Comparison of ENCODE assay signal across 8 mouse cellular contexts in the genomic region with DNA sequence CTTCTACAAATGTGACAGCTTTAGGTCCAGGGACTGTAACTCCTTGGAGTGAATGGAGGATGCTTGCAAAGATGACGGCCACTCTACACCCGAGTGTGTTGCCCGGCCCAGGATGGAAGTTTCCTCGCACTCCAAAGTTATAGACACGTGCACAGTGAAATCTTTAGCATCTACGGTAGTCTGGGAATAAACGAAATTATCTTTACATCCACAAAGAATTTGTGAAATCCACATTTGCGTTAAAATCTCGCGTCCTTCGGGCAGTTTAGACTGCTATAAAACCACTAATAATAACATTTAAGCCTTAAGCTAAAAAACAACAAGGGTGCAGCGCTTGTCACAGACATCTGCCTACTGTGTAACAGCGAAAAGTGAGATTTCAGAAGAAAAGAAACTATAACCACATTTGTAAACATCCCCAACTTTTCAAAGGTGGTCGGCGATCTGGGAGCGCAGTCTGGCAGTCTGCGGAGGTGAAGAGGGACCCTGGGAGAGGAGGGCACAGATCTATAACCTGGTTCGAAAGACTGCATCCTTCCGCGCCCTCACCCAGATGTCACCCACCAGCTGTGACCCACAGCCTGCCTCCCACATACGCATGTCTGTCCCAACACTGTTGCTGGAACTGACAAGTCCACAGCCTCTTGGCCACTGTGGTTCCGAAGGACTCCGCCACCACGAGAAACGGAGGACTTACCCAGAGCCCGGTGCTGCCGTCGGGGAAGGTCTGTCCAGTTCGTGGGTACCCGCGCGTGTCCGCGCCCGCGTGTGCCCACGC. TPM values are rescaled to one million over a fixed set of nuclear protein-coding genes. Genes with fewer than 3 reads are reported as not detected.
DNase-seq lines count a peak whose midpoint lies in the region; ATAC-seq and TF ChIP-seq lines count a peak whose summit lies in the region.

No protein-coding gene starts in this region.

- ATAC-seq in lung, embryonic 14.5 days (ENCODE audit: insufficient read depth) = peak; percentile 42; the same call in 1 of the 2 replicates
- no peak; the same call in 1 of the 2 replicates for ATAC-seq in forebrain, embryonic 11.5 days (replicated peaks; ENCODE audit: low FRiP score)
- ATAC-seq in limb, embryonic 12.5 days (ENCODE audit: insufficient number of reproducible peaks, insufficient read depth, low FRiP score, low TSS enrichment, low read depth) = no peak
- no peak for ATAC-seq in stomach, embryonic 14.5 days (ENCODE audit: insufficient number of reproducible peaks, insufficient read depth, low FRiP score, low read depth)

- peaks cover 2% of the 10 kb centered on the region; the same call in 1 of the 2 replicates for H3K4me1 ChIP-seq in lung, embryonic 14.5 days (ENCODE audit: insufficient read depth)
- peaks cover 11% of the 10 kb centered on the region; the same call in 1 of the 2 replicates for H3K4me1 ChIP-seq in forebrain, embryonic 11.5 days (replicated peaks; ENCODE audit: control insufficient read depth, insufficient read depth, low read length)
- peaks cover 75% of the 10 kb centered on the region for H3K4me1 ChIP-seq in limb, embryonic 12.5 days (replicated peaks)
- H3K4me1 ChIP-seq in stomach, embryonic 14.5 days (ENCODE audit: control insufficient read depth, insufficient read depth, low read length) = peaks cover 17% of the 10 kb centered on the region

- H3K27me3 ChIP-seq in lung, embryonic 14.5 days (ENCODE audit: insufficient read depth, low read length) = peaks cover 26% of the 10 kb centered on the region
- H3K27me3 ChIP-seq in forebrain, embryonic 11.5 days (ENCODE audit: control insufficient read depth, insufficient read depth, low read length) = peaks cover 23% of the 10 kb centered on the region
- H3K27me3 ChIP-seq in limb, embryonic 12.5 days = peaks cover 39% of the 10 kb centered on the region
- H3K27me3 ChIP-seq in stomach, embryonic 14.5 days (ENCODE audit: control insufficient read depth, insufficient read depth, low read length) = peaks cover 13% of the 10 kb centered on the region; the same call in 1 of the 2 replicates

- peak; percentile 7 for DNase-seq in lung, embryonic 14.5 days
- DNase-seq in lung, postnatal 14 days = no peak
- DNase-seq in forebrain, embryonic 11.5 days (ENCODE audit: low spot score) = no peak
- no peak for DNase-seq in frontal cortex, adult 2 months (ENCODE audit: extremely low spot score in 1 of 2, low spot score in 1 of 2)
- DNase-seq in retina, embryonic 14.5 days (ENCODE audit: low spot score) = no peak
- DNase-seq in frontal cortex, postnatal 14 days (ENCODE audit: low spot score in 2 of 2) = no peak

- peak overlapping the region; percentile 47 for H3K4me3 ChIP-seq in lung, embryonic 14.5 days (ENCODE audit: low read depth, low read length)
- H3K4me3 ChIP-seq in forebrain, embryonic 11.5 days (ENCODE audit: low read depth, low read length) = peak overlapping the region; percentile 43
- H3K4me3 ChIP-seq in limb, embryonic 12.5 days (replicated peaks) = peak overlapping the region; percentile 65
- peak overlapping the region; percentile 39 for H3K4me3 ChIP-seq in stomach, embryonic 14.5 days (ENCODE audit: low read depth, low read length)

- peak overlapping the region; percentile 90 for H3K4me2 ChIP-seq in lung, embryonic 14.5 days
- H3K4me2 ChIP-seq in forebrain, embryonic 11.5 days (ENCODE audit: low read depth, low read length, severe bottlenecking) = peak overlapping the region; percentile 87
- H3K4me2 ChIP-seq in limb, embryonic 12.5 days = peak overlapping the region; percentile 97
- H3K4me2 ChIP-seq in stomach, embryonic 14.5 days (replicated peaks; ENCODE audit: low read depth, low read length) = peak overlapping the region; percentile 82

- no peaks in the 10 kb centered on the region for H3K9me3 ChIP-seq in lung, embryonic 14.5 days (ENCODE audit: low read depth, low read length)
- H3K9me3 ChIP-seq in forebrain, embryonic 11.5 days (ENCODE audit: control insufficient read depth, low read length) = no peaks in the 10 kb centered on the region
- H3K9me3 ChIP-seq in limb, embryonic 12.5 days = no peaks in the 10 kb centered on the region
- H3K9me3 ChIP-seq in stomach, embryonic 14.5 days (ENCODE audit: control insufficient read depth, low read depth, low read length) = no peaks in the 10 kb centered on the region

- H3K36me3 ChIP-seq in lung, embryonic 14.5 days (ENCODE audit: insufficient read depth) = no peaks in the 10 kb centered on the region
- no peaks in the 10 kb centered on the region for H3K36me3 ChIP-seq in forebrain, embryonic 11.5 days (ENCODE audit: control insufficient read depth, insufficient read depth, low read length)
- no peaks in the 10 kb centered on the region for H3K36me3 ChIP-seq in limb, embryonic 12.5 days
- H3K36me3 ChIP-seq in stomach, embryonic 14.5 days (ENCODE audit: control insufficient read depth, insufficient read depth, low read length) = no peaks in the 10 kb centered on the region

- 8% methylated on average over 37 of the region's 37 CpGs for WGBS in lung, embryonic 14.5 days
- 11% methylated on average over 37 of the region's 37 CpGs for WGBS in forebrain, embryonic 11.5 days
- WGBS in limb, embryonic 12.5 days = 7% methylated on average over 37 of the region's 37 CpGs
- WGBS in stomach, embryonic 14.5 days = 13% methylated on average over 37 of the region's 37 CpGs

- peak overlapping the region; percentile 29 for H3K9ac ChIP-seq in lung, embryonic 14.5 days
- H3K9ac ChIP-seq in forebrain, embryonic 11.5 days (ENCODE audit: low read length) = peak overlapping the region; percentile 54
- peak overlapping the region; percentile 69 for H3K9ac ChIP-seq in limb, embryonic 12.5 days (replicated peaks)
- 0 out of 2 replicates have a peak overlapping the region, but pooled peaks have one; percentile 18 for H3K9ac ChIP-seq in stomach, embryonic 14.5 days (replicated peaks; ENCODE audit: low read depth, low read length)

- H3K27ac ChIP-seq in lung, embryonic 14.5 days (ENCODE audit: low read depth) = no peak overlapping the region
- H3K27ac ChIP-seq in forebrain, embryonic 11.5 days (ENCODE audit: low read depth, low read length) = no peak overlapping the region
- peak overlapping the region; percentile 89 for H3K27ac ChIP-seq in limb, embryonic 12.5 days
- no peak overlapping the region for H3K27ac ChIP-seq in stomach, embryonic 14.5 days (ENCODE audit: low read length)

- no peak for TF ChIP-seq CTCF in lung, embryonic 14.5 days (IDR thresholded peaks at IDR 0.05; ENCODE audit: low read depth)

RNA-seq across cellular contexts. Expression of a gene that starts 1.5 kb away (rescaled TPM):
- 8.6 and 9.1 TPM in 2 replicates for polyA plus RNA-seq in lung, embryonic 14.5 days (2014; fragmentation: Nextera tagmentation; extraction: Ambion mirVana)
- 1.8 and 2.1 TPM in 2 replicates for polyA plus RNA-seq in forebrain, embryonic 11.5 days (2014; fragmentation: Nextera tagmentation; extraction: Ambion mirVana)
- 17.3 and 20.2 TPM in 2 replicates for polyA plus RNA-seq in limb, embryonic 12.5 days (2016; fragmentation: Nextera tagmentation; extraction: Ambion mirVana)
- 2.7 and 2.8 TPM in 2 replicates for polyA plus RNA-seq in stomach, embryonic 14.5 days (2014; fragmentation: Nextera tagmentation; extraction: Ambion mirVana)
- polyA plus RNA-seq in frontal cortex, adult 2 months (2012; rRNA removed) = 5.7 and 7.2 TPM in 2 replicates

Comparison
In these comparisons a context has a peak if more than half of its experiments do, and no peak if none do; other contexts are left out.
1. H3K9ac ChIP-seq: peak in every context shown above with its lines; median percentile 69 in limb, embryonic 12.5 days; 54 in forebrain, embryonic 11.5 days; 29 in lung, embryonic 14.5 days; 18 in stomach, embryonic 14.5 days.